Mouse (Mus musculus) T-helper 2 cell (primary cell): Measurements from ENCODE around the gene Nenf.

Source experiments
- in situ Hi-C: fragments of 300-600 bp; cut with MboI, MseI; formaldehyde crosslinking; loops from one replicate; pipeline ENCODE4 v1.15.1; 2025; ENCODE audit warnings: high pct_unique_total_duplicates

Gene Nenf

DNA sequence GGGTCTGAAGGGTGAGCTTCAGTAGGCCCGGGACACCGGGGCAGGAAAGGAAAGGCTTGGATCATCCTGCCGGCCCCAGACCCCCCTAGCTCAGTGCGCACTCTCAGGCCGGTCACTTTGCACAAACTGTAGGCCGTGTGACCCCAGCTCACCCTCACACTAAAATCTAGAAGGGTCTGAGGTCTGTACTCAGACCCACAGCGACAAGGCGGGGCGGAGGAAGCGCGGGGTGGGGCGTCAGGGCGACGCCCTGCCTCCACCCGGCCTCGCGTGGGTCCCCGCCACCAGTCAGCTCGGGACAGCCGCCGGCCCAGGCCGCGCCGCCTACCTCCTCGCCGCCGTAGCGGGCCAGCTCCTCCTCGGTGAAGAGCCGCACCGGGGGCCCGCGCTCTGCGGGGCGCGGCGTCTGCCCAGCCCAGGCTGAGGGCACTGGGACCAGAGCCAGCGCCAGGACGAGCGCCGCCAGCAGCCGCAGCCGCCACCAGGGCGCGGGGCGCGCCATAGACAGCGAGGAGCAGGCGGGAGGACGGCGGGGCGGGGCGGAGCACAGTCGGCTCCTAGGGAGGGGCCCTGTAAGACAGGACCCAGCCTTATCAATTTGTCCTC is at the start of gene Nenf:
TSS of gene Nenf (minus strand) at position 604 of the 606 bp plus-strand sequence.
- in situ Hi-C loops: no loop called here

DNA sequence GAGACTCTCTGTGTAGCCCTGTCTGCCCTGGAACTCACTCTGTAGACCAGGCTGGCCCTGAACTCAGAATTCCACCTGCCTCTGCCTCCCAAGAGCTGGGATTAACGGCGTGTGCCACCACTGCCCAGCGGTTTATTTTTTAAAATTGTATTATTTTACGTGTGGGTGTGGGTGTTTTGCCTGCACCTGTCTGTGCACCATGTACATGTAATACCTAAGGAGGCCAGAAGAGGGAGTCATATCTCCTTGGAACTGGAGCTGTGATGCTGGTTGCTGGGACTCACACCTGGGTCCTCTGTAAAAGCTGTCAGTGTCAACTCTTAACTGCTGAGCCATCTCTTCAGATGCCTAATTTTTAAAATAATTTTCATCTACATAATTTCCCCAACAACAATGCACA is 46.5 kb upstream of the Nenf start:
- in situ Hi-C loops: no loop called here

DNA sequence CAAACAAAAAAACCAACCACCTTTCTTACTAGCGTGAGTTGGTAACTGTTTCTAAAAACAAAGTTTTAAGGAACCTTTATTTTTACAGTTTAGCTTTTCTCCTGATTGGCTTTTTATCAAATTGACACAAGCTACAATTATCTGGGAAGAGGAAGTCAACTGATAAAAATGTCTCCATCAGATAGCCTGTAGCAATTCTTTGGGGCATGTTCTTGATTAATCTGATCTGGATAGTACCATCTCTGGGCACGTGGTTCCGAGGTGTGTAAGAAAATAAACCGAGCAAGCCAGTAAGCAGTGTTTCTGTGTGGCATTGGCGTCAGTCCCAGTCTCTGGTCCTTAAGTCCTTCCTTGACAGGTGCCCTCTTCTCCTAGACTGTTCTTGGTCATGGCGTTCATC is 44.4 kb upstream of the Nenf start:
- in situ Hi-C loops: no loop called here

DNA sequence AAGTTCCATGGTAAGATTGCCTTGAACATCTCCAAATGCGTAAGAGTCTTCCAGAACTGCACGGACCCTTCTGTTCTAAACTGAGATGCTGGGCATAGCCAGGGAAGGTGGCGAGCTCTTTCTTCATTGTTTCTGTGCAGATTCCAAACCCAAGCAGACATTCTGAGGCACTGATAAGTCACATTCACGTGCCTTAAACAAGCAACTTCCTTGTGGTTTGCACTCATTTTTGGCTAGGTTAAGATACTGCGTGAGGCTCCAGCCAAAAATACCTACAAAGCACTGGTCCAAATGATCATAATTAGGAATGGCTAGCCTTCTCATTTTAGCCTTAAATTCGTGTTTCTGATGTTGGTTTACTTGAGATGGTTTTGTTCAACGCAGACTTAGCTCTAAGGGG is 41.5 kb upstream of the Nenf start:
- in situ Hi-C loops: no loop called here

DNA sequence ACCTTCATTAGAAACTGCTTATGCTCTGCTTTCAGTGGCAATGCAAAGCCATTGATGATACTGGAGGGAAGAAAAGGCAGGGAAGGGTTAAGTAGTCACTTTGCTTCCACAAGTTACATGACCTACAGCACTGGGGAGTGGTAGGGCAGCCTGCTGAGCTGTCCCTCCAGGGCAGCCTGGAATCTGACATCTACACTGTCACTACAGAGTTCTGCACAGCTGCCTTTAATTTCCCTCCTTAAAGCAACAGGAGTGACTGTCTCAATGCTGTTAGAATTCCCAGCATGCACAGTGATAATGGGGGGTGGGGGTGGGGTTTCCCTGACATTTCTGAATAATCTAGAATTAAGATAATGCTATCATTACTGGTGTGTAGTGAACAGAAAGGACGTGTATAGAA is 38.9 kb upstream of the Nenf start:
- in situ Hi-C loops: no loop called here

DNA sequence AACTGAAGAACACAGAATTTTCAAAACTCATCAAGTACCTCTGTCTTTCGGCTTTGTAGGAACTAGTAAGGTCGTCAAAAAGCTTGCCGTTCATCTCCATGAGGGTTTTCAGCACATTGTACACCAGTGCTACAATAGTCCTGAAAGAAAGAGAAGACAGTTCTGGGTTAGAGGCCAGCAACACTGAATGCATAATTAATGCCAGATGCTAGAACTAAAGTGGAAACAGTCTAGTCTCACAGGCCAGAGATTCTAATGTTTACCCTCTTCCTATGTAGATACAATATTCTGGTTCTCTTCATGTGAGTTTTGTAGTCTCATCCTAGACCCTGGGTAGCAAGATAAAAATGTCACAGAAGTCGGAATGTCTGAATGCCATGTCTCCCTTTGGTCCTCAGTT is 35.8 kb upstream of the Nenf start:
- in situ Hi-C loops: no loop called here

DNA sequence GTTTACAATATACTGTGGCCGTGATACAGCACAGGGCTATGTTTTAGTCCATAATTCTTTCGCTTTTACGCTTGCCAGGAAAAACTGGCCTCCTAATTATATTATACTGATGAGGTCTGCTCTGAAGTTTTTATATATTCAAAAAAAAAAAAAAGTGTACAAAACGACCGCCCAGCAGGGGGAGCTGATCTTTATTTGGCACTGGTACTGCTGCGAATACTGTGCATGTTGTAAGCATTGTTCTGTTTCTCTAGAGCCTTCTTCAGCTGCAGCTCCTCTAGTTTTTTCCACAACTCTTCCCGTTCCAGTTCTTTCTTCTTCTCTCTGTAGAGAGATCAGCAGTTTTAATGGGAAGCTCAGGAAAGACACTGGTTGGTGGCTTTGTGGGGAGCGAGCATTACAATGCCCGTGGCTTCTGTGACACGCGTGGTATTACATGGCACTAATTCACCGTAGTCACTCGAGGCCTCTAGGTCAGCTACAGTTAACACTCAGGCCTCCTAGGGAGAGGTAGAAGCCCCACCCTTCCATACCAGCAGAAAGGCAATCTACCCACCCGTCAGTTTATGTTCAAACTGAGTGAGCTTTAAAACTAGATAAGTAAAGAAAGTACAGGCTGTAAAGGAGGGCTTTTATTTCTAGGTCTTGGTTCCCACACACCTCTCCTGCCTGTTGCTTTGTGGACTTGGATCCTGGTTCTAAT is 34.9 kb upstream of the Nenf start:
- in situ Hi-C loops: no loop called here

DNA sequence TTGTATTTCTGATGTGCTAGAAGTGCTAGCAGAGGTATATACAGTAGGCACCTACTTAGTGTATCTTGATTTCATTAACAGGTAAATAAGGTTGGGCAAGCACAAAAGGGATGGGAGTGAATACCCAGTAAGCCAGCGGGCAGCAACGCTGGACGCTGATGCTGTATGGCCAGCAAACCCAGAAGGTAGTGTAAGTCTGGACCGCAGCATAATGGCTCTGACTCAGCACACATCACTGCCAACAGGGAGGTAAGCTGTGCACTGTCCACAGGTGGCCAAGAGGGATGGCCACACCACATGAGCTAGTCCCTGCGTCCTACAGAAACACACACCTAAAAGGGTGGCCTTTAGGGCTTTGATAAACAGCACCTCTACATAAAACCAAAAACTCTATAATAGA is 32.4 kb upstream of the Nenf start:
- in situ Hi-C loops: no loop called here

DNA sequence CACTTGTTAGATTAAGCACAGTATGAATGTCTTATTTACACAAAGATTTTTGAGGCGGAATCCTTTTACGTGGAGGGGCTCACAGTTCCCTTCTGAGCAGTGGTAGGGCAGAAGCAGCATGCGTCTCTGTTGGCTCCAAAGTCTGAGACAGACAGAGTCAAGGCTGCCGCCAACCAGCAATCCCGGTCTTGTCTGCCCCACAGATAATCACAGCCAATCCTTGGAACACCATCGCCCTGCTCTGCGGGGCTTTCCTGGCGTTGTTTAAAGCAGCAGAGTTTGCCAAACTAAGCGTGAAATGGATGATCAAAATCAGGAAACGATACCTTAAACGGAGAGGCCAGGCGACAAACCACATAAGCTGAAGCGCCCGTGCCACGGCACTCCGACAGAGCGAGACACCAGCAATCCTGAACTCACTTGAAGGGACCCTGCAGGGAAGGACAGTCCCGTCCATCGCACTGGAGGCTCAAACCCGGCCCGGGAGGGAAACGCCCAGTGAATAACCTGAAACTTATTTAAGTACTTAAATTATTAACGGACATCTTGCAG is 31.6 kb upstream of the Nenf start:
- in situ Hi-C loops: loop anchor here (25.0 kb wide), 1 partner anchor 463 kb away; the partner anchor contains the start of gene Nek2

DNA sequence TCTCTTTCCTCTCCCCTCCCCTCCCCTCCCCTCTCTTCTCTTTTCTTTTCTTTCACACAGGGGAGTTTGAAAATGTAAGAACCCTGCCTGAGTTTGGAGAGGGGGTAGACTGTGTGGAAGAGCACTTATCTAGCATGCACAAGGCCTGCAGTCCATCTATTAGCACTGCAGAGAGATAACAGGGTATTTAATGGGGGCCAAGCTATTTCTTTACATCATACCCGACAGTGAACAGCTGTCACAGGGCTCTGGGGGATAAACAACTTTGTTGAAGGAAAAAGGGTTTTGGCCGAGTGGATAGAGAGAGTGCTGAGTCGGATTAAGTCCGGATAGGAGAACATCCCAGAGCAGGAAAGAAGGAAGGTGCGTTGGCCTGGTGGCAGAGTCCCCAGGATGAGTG is 31.0 kb upstream of the Nenf start:
- in situ Hi-C loops: loop anchor here (25.0 kb wide), 1 partner anchor 463 kb away; the partner anchor contains the start of gene Nek2

DNA sequence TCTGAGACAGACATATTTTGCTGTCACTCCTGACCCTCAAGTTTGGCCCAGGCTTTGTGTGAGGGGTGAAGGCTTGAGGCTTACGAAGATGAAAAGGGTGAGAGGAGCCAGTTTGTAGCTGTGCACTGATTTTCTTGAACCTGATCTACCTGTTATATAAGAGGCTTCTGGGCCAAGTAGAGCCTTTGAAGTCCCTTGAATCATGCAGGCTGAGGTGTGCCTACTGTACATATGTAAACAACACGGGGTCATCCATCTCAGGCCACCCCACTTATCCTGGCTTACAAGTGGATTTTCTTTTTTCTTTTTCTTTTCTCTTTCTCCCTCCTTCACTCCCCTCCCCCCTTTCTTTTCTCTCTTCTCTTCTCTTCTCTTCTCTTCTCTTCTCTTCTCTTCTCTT is 30.6 kb upstream of the Nenf start:
- in situ Hi-C loops: loop anchor here (25.0 kb wide), 1 partner anchor 464 kb away; the partner anchor contains the start of gene Nek2

DNA sequence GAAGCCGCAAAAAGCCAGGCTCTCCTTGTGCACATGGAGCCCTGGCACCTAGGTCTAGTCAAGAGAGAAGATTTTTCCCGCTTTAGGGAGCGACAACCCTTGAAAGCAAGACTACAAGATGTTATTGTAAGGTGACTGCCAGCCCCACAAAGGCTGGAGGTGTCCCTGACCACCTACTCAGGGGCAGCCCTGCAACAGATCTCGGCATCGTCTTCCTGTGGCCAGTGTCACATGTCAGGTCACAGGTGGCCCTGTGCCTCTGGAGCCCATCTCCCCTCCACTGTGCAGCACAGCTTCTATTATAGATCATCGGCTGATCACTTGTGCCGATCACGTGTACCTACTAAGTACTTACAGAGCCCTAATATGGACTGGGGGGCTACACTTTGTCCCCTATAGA is 29.6 kb upstream of the Nenf start:
- in situ Hi-C loops: loop anchor here (25.0 kb wide), 1 partner anchor 465 kb away; the partner anchor contains the start of gene Nek2

DNA sequence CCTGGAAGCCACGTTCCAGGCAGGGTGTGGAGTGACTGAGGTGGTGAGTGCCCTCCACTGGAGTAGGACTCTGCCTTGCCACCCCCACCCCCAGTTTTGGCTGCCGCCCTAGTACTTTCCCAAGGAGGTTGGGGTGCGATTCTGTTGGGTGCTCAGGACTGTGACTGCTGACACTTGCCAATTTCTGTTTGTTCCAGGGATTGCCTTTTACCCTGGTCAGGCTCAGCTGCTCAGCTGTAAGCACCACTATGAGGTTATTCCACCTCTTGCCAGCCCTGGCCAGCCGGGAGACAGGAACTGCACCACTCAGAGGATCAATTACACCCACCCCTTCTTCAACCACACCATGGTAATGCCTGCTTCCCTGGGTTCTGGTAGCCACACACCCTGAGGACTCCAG is 22.5 kb upstream of the Nenf start:
- in situ Hi-C loops: loop anchor here (5.0 to 25.0 kb wide), 2 partner anchors 202 to 472 kb away; partner anchors contain the start of gene Nek2

DNA sequence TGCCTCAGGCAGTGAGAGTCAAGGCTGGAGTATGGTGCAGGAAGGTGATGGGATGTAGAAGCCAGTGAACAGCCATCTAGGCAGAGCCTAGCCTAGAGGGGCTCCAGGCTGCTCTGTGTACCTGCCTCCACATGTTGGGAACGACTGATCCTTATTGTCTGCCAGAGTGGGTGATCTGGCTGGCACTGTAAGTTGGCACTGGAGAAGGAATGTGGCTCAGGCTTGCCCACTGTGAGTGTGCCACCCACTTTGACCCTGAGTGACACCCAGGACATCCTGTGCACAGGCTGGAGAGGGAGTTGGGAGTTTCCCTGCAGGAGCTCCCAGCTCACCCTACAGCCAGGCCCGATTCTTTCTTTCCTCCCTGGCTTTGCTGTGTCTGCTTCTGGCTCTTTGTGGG is 21.9 kb upstream of the Nenf start:
- in situ Hi-C loops: loop anchor here (5.0 to 25.0 kb wide), 2 partner anchors 202 to 472 kb away; partner anchors contain the start of gene Nek2

DNA sequence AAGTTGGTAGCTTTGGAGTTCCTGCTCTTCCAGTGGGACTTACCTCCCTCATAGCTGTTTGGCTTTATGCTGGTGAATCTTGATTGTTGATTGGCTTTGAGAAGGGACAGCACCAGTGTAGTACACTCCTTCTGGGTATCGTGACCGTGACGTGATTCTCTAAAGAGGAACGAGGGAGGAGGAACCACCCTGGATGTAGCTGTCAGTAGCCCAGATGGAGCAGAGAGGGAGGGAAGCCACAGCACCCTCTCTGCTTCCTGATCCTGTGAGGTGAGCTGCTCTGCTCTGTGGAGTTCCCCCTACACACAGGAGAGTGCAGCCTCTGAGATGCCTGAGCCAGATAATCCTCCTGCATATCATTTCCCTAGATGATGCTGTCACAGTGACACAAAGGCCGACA is 16.5 kb upstream of the Nenf start:
- in situ Hi-C loops: loop anchor here (25.0 kb wide), 1 partner anchor 478 kb away; the partner anchor contains the start of gene Nek2

DNA sequence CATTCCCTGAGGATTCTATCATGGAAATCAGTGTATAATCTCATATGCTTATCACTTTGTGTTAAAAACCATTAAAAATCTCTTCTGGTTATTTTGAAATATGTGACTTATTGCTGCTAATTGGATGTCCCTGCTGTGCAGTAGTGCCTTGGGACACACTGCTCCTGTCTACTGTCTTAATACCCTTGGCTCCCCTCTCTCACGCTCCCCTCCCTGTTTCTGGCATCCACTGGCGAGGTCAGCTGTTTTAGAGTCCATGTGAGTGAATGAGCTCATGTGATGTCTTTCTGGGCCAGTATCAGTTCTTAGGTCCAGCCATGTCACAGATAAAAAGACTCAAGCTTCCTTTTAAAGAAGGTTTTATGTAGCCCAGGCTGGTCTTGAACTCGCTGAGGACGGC is 12.4 kb upstream of the Nenf start:
- in situ Hi-C loops: loop anchor here (25.0 kb wide), 1 partner anchor 482 kb away; the partner anchor contains the start of gene Nek2

DNA sequence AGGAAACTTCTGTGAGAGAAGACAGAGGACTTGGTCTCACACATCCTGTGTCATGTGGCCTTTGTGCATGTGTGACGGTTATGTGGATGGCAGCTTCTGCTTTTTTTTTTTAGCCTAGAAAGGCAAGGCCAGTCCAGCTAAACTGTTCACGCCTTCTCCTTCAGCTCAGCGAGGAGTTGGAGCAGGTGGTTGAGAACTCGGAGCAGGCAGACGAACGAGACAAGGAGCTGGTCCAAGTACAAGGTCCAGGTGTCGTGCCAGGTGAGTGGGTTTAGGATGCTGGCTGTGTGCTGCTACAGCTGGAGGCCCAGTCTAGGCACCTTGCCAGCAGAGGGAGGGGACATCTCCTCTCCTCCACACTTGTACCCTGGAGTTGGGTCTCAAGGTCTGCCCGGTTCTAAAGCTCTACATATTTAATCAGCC is 10.0 kb upstream of the Nenf start:
- in situ Hi-C loops: loop anchor here (10.0 to 25.0 kb wide), 2 partner anchors 484 to 1817 kb away; partner anchors contain the start of gene Nek2

DNA sequence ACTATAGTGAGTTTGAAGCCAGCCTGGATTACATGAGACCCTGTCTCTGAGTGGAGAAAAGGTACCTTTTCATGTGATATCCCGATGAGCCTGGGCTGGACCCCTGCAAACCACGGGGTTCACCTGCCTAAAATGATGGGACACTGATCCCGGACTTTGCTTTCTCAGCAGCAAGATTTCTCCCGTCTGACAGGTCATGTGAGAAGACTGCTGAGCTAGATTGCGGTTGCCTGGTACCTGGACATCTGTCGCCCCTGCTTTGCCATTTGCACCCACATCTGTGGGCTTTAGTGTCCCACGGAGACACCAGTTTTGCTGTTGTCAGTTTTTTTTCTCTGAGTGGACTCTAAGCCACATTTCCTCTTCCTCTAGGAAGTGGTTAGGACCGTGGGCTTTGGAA is 9.3 kb upstream of the Nenf start:
- in situ Hi-C loops: loop anchor here (10.0 to 25.0 kb wide), 2 partner anchors 485 to 1818 kb away; partner anchors contain the start of gene Nek2

DNA sequence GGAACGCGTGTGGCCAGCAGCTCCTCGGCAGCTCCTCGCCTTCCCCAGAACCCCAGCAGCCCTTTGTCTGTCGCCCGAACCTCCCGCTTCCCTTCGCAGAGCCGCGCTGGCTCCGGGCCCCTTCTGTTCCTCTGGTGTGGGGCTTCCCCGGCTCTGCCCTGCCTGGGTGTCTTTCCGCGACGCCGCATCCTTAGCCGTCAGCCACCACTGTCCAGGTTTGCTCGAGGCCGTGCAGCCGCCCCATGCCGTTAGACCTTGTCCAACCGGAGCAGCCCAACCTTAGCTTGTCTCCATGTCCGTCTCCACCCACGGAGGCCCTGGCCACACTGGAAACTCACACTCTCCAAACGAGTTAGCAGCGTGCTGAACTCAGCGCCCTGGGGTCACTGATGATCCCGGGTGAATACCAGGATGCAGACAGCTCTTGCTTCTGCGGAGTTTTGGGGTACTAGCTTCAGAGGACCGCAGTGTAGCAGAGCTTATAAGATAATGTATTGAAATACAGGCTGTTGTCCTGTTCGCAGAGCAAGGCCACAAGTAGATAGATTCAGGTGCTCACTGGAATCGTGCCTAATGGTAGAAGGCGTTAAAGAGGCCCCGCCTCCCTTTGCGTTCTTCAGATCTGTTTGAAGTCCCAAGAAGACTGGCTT is 8.4 kb upstream of the Nenf start:
- in situ Hi-C loops: loop anchor here (10.0 to 25.0 kb wide), 2 partner anchors 486 to 1818 kb away; partner anchors contain the start of gene Nek2

DNA sequence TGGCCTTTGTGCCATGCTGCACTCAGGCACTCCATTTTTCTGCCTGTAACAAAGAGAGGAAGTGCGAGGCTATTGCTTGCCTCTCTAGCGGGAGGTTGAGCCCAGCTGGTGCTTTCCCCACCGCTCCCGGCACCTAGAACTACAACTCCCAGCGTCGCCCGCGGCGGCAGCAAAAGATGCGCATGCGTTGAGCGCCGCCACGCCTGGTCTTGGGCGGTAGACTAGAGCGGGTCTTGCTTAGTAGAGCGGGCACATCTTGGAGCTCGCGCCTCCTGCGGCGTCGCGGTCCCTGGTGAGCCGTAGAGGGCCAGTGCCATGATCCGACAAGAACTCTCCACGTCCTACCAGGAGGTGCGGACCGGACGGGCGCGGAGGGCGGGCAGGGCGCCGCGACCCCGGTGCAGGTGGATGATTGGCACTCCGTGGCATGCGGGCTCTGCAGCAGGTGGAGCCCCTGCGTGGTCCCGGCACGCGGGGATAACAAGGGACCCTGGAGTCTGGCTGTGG is 7.8 kb upstream of the Nenf start, which contains the start of gene Tmem206:
TSS of gene Tmem206 (plus strand) at position 187 of the 507 bp plus-strand sequence.
- in situ Hi-C loops: loop anchor here (10.0 to 25.0 kb wide), 2 partner anchors 487 to 1819 kb away; partner anchors contain the start of gene Nek2
